Mouse (Mus musculus) megakaryocyte, embryonic 14.5 days (primary cell): ENCODE data around the gene Gm10053. TPM values are rescaled to one million over a fixed set of nuclear protein-coding genes. Genes with fewer than 3 reads are reported as not detected.

ENCODE experiments used
- H3K27me3 ChIP-seq: replicated peaks from 2 replicates; pipeline ENCODE3; 2012; ENCODE audit warnings: inconsistent platforms
- H3K36me3 ChIP-seq: replicated peaks from 2 replicates; pipeline ENCODE3; 2012; ENCODE audit warnings: low read length, inconsistent platforms, mixed read lengths
- H3K4me1 ChIP-seq: 2 replicates; pipeline ENCODE4 v1.6.1; 2012; ENCODE audit warnings: inconsistent platforms
- H3K4me3 ChIP-seq: replicated peaks from 2 replicates; pipeline ENCODE3; 2012; ENCODE audit warnings: moderate library complexity, mild to moderate bottlenecking, inconsistent platforms
- H3K9me3 ChIP-seq: 2 replicates; pipeline ENCODE4 v1.6.1; 2012; ENCODE audit warnings: inconsistent platforms
- FLI1 ChIP-seq: IDR thresholded peaks from 2 replicates; pipeline ENCODE4 v1.6.1; 2012; ENCODE audit warnings: low read length, inconsistent platforms, mixed read lengths
- GATA1 ChIP-seq: IDR thresholded peaks from 3 replicates; pipeline ENCODE4 v1.6.1; 2012; ENCODE audit warnings: mixed read lengths, low read length, inconsistent platforms, borderline replicate concordance
- polyA plus RNA-seq: library from polyadenylated mRNA; stranded (reverse); fragments of >175 nt; gene quantifications from 2 replicates; pipeline ENCODE4 v1.2.3, GENCODE M21; 2012; ENCODE audit warnings: low replicate concordance; ENCODE audit not compliant: insufficient read depth

Gene Gm10053
- polyA plus RNA-seq, 1 experiment = 0.23 TPM

GRCm38 (mm10) chr19:24899578-24900544 is 24.4 kb downstream of the Gm10053 start:
- Histone ChIP-seq H3K9me3 (peaks cover 7% of the 10 kb centered on the region), H3K4me1 (peaks cover 34% of the 10 kb centered on the region), H3K4me3 (peak overlapping the region; percentile 88), H3K36me3 (no peaks in the 10 kb centered on the region), H3K27me3 (peaks cover 88% of the 10 kb centered on the region)
- TF ChIP-seq FLI1 = no peak
- TF ChIP-seq GATA1 = no peak

- Histone ChIP-seq H3K9me3 (peaks cover 7% of the 10 kb centered on the region), H3K36me3 (no peaks in the 10 kb centered on the region), H3K27me3 (peaks cover 83% of the 10 kb centered on the region), H3K4me1 (peaks cover 34% of the 10 kb centered on the region), H3K4me3 (peak within 1 kb of the TSS; percentile 88)
- TF ChIP-seq GATA1 (no peak), FLI1 (no peak)
Measured at GRCm38 (mm10) chr19:24900581-24901220, 25.2 kb downstream of the Gm10053 start, which contains the start of gene Foxd4. TSS of gene Foxd4 (minus strand) at chr19:24901197.

- Histone ChIP-seq H3K9me3 (peaks cover 7% of the 10 kb centered on the region), H3K4me1 (peaks cover 34% of the 10 kb centered on the region), H3K36me3 (no peaks in the 10 kb centered on the region), H3K4me3 (no peak overlapping the region), H3K27me3 (peaks cover 77% of the 10 kb centered on the region)
- TF ChIP-seq FLI1 (no peak), GATA1 (no peak)
Measured at GRCm38 (mm10) chr19:24901666-24902065, 26.2 kb downstream of the Gm10053 start.

- Histone ChIP-seq H3K4me1 (peaks cover 30% of the 10 kb centered on the region), H3K27me3 (peaks cover 74% of the 10 kb centered on the region)
Measured at GRCm38 (mm10) chr19:24902256-24902655, 26.8 kb downstream of the Gm10053 start.

GRCm38 (mm10) chr19:24902821-24903220 is 27.3 kb downstream of the Gm10053 start:
- H3K9me3 ChIP-seq = peaks cover 7% of the 10 kb centered on the region
- peaks cover 70% of the 10 kb centered on the region for H3K27me3 ChIP-seq
- H3K4me1 ChIP-seq = peaks cover 25% of the 10 kb centered on the region
- H3K4me3 ChIP-seq = no peak overlapping the region
- no peak for TF ChIP-seq FLI1
- TF ChIP-seq GATA1 = no peak
- H3K36me3 ChIP-seq = no peaks in the 10 kb centered on the region

More at GRCm38 (mm10) chr19:24902256-24902655, 26.8 kb downstream of the Gm10053 start:
- Histone ChIP-seq H3K4me3 (no peak overlapping the region), H3K9me3 (peaks cover 7% of the 10 kb centered on the region), H3K36me3 (no peaks in the 10 kb centered on the region)
- TF ChIP-seq GATA1 (no peak), FLI1 (no peak)

- H3K27me3 ChIP-seq = peaks cover 23% of the 10 kb centered on the region
- TF ChIP-seq GATA1 (no peak), FLI1 (no peak)
- no peaks in the 10 kb centered on the region for H3K4me1 ChIP-seq
- H3K36me3 ChIP-seq = no peaks in the 10 kb centered on the region
- no peak overlapping the region for H3K4me3 ChIP-seq
- peaks cover 9% of the 10 kb centered on the region for H3K9me3 ChIP-seq
Measured at GRCm38 (mm10) chr19:24907655-24908054, 32.2 kb downstream of the Gm10053 start.

GRCm38 (mm10) chr19:24908385-24909155 is 33.1 kb downstream of the Gm10053 start:
- Histone ChIP-seq H3K36me3 (no peaks in the 10 kb centered on the region), H3K9me3 (peaks cover 9% of the 10 kb centered on the region), H3K27me3 (peaks cover 15% of the 10 kb centered on the region), H3K4me3 (no peak overlapping the region), H3K4me1 (no peaks in the 10 kb centered on the region)
- TF ChIP-seq FLI1 (no peak), GATA1 (no peak)

GRCm38 (mm10) chr19:24920866-24921265 is 45.4 kb downstream of the Gm10053 start:
- no peak overlapping the region for H3K4me3 ChIP-seq
- peaks cover 26% of the 10 kb centered on the region for H3K36me3 ChIP-seq
- H3K27me3 ChIP-seq = no peaks in the 10 kb centered on the region
- peaks cover 4% of the 10 kb centered on the region for H3K4me1 ChIP-seq
- H3K9me3 ChIP-seq = no peaks in the 10 kb centered on the region
- TF ChIP-seq FLI1 (no peak), GATA1 (no peak)

Other genes with a start within 250 kb of the Gm10053 start
- not detected in 2 replicates for gene Tmem252, start 201.7 kb upstream of the Gm10053 start, polyA plus RNA-seq
- not detected in 2 replicates for gene Pgm5, start 13.8 kb upstream of the Gm10053 start, polyA plus RNA-seq
- gene Foxd4, start 25.5 kb downstream of the Gm10053 start, polyA plus RNA-seq = not detected in 2 replicates
- gene Cbwd1, start 85.9 kb downstream of the Gm10053 start, polyA plus RNA-seq = 0.56 TPM in 1 of 2 replicates, not detected in the other
- 7.9 and 18.0 TPM in 2 replicates for gene Dock8, start 123.8 kb downstream of the Gm10053 start, polyA plus RNA-seq